In genomic region chr9:22827176-22827770, GRCm38 (mm10) we compare ENCODE assay signal across 26 mouse cellular contexts.
A peak's percentile ranks its signal among the peaks of the same experiment; 100 is the strongest.
DNase-seq lines count a peak whose midpoint lies in the region; ATAC-seq and TF ChIP-seq lines count a peak whose summit lies in the region.
"Had no signal": no experiment of that assay in that cellular context is flagged by ENCODE, and none has a peak within 500 bp of the region (broad histone marks: within the 10 kb centered on the region; RNA-seq: fewer than 3 reads in every experiment).

No protein-coding gene starts in this region.

- no peaks in the 10 kb centered on the region for H3K9me3 ChIP-seq in kidney, postnatal 0 days (replicated peaks; ENCODE audit: low read length)
- no peaks in the 10 kb centered on the region for H3K9me3 ChIP-seq in kidney, embryonic 15.5 days (replicated peaks)
- no peaks in the 10 kb centered on the region for H3K9me3 ChIP-seq in forebrain, postnatal 0 days (ENCODE audit: low read length)
- H3K9me3 ChIP-seq: forebrain, embryonic 13.5 days; G1E; heart, embryonic 12.5 days; hindbrain, embryonic 13.5 days; liver, embryonic 15.5 days; midbrain, embryonic 12.5 days; neural tube, embryonic 12.5 days had no signal

- H3K4me2 ChIP-seq in kidney, postnatal 0 days (ENCODE audit: low read length) = no peak overlapping the region
- H3K4me2 ChIP-seq in kidney, embryonic 15.5 days = no peak overlapping the region
- no peak overlapping the region for H3K4me2 ChIP-seq in forebrain, postnatal 0 days (ENCODE audit: low read depth)
- H3K4me2 ChIP-seq: forebrain, embryonic 13.5 days; heart, embryonic 12.5 days; hindbrain, embryonic 13.5 days; liver, embryonic 15.5 days; midbrain, embryonic 12.5 days; neural tube, embryonic 12.5 days had no signal

- ATAC-seq in kidney, postnatal 0 days (replicated peaks; ENCODE audit: low FRiP score, low read depth) = no peak
- ATAC-seq in kidney, embryonic 15.5 days (replicated peaks; ENCODE audit: low FRiP score) = no peak
- ATAC-seq in forebrain, postnatal 0 days = no peak
- ATAC-seq: intestine, embryonic 16.5 days; Patski had no signal

- H3K27me3 ChIP-seq in kidney, postnatal 0 days (ENCODE audit: insufficient read depth, low read length) = no peaks in the 10 kb centered on the region
- H3K27me3 ChIP-seq in kidney, embryonic 15.5 days = no peaks in the 10 kb centered on the region
- no peaks in the 10 kb centered on the region for H3K27me3 ChIP-seq in forebrain, postnatal 0 days (ENCODE audit: insufficient read depth, low read length)
- H3K27me3 ChIP-seq: heart, embryonic 12.5 days; liver, embryonic 15.5 days; neural tube, embryonic 12.5 days; Patski had no signal

- H3K4me1 ChIP-seq in kidney, postnatal 0 days (replicated peaks; ENCODE audit: insufficient read depth, low read length) = no peaks in the 10 kb centered on the region; the same call in 1 of the 2 replicates
- H3K4me1 ChIP-seq in kidney, embryonic 15.5 days = peaks cover 19% of the 10 kb centered on the region
- H3K4me1 ChIP-seq in forebrain, postnatal 0 days (ENCODE audit: insufficient read depth) = peaks cover 5% of the 10 kb centered on the region; the same call in 1 of the 2 replicates
- H3K4me1 ChIP-seq: liver, embryonic 15.5 days had no signal

- no peak for TF ChIP-seq CTCF in kidney, postnatal 0 days (IDR thresholded peaks at IDR 0.05; ENCODE audit: low read depth)
- no peak for TF ChIP-seq CTCF in forebrain, postnatal 0 days (IDR thresholded peaks at IDR 0.05; ENCODE audit: low read depth)

- H3K36me3 ChIP-seq in kidney, postnatal 0 days (ENCODE audit: insufficient read depth, low read length) = no peaks in the 10 kb centered on the region
- H3K36me3 ChIP-seq in kidney, embryonic 15.5 days = no peaks in the 10 kb centered on the region
- no peaks in the 10 kb centered on the region for H3K36me3 ChIP-seq in forebrain, postnatal 0 days (ENCODE audit: insufficient read depth)
- H3K36me3 ChIP-seq: heart, embryonic 12.5 days; hindbrain, embryonic 13.5 days; liver, embryonic 15.5 days; midbrain, embryonic 12.5 days; neural tube, embryonic 12.5 days had no signal

- no peak overlapping the region for H3K4me3 ChIP-seq in kidney, postnatal 0 days (replicated peaks; ENCODE audit: low read depth, low read length)
- no peak overlapping the region for H3K4me3 ChIP-seq in kidney, embryonic 15.5 days (replicated peaks)
- H3K4me3 ChIP-seq in forebrain, postnatal 0 days (ENCODE audit: low read depth, low read length) = no peak overlapping the region
- H3K4me3 ChIP-seq: forebrain, embryonic 13.5 days; heart, adult 2 months; heart, embryonic 12.5 days; hindbrain, embryonic 13.5 days; liver, embryonic 15.5 days; megakaryocyte, embryonic 14.5 days; midbrain, embryonic 12.5 days; myocyte; neural tube, embryonic 12.5 days had no signal

- 31% methylated on average over 2 of the region's 2 CpGs for WGBS in kidney, postnatal 0 days
- 38% methylated on average over 2 of the region's 2 CpGs for WGBS in kidney, embryonic 15.5 days
- WGBS in large intestine, adult 2 months = 24% methylated on average over 2 of the region's 2 CpGs
- 31% methylated on average over 2 of the region's 2 CpGs for WGBS in forebrain, postnatal 0 days

- no peak overlapping the region for H3K9ac ChIP-seq in kidney, postnatal 0 days (ENCODE audit: low read depth, low read length)
- H3K9ac ChIP-seq in kidney, embryonic 15.5 days = no peak overlapping the region
- H3K9ac ChIP-seq in forebrain, postnatal 0 days = no peak overlapping the region
- H3K9ac ChIP-seq: forebrain, embryonic 13.5 days; heart, embryonic 12.5 days; hindbrain, embryonic 13.5 days; liver, embryonic 15.5 days; midbrain, embryonic 12.5 days; neural tube, embryonic 12.5 days had no signal

- no peak overlapping the region for H3K27ac ChIP-seq in kidney, postnatal 0 days
- H3K27ac ChIP-seq in kidney, embryonic 15.5 days = no peak overlapping the region
- H3K27ac ChIP-seq in forebrain, postnatal 0 days (ENCODE audit: low read depth, low read length) = no peak overlapping the region
- H3K27ac ChIP-seq: forebrain, embryonic 13.5 days; heart, adult 2 months; hindbrain, embryonic 13.5 days; liver, embryonic 15.5 days; midbrain, embryonic 12.5 days; neural tube, embryonic 12.5 days had no signal

- peak; percentile 34 to 41 for DNase-seq in cerebellum, adult 18-20 months
- DNase-seq in cerebellum, postnatal 4 days (ENCODE audit: low spot score in 2 of 2) = no peak
- DNase-seq in kidney, postnatal 0 days (ENCODE audit: low spot score) = peak; percentile 31
- DNase-seq in cerebellum, adult 9-11 months = peak; percentile 25
- peak; percentile 48 for DNase-seq in large intestine, adult 2 months (ENCODE audit: low read depth, low spot score)
- no peak for DNase-seq in forebrain, postnatal 0 days
- DNase-seq: adrenal gland, postnatal 14 days; gastrocnemius, postnatal 25 days; heart, adult 2 months; heart, postnatal 4 days; liver; lung, postnatal 4 days; thymus, adult 2 months; thymus, postnatal 36 days had no signal

Comparison
In these comparisons a context has a peak if more than half of its experiments do, and no peak if none do; other contexts are left out.
1. DNase-seq: peak in cerebellum, adult 18-20 months (2 of 2), kidney, postnatal 0 days (single experiment), cerebellum, adult 9-11 months (single experiment) and large intestine, adult 2 months (single experiment); none in cerebellum, postnatal 4 days (0 of 2) and forebrain, postnatal 0 days (single experiment).